Mouse (Mus musculus) left cerebral cortex, adult 6 months (tissue): ENCODE data around the gene Rps6kb1. TPM values are rescaled to one million over a fixed set of nuclear protein-coding genes. Genes with fewer than 3 reads are reported as not detected.

Source experiments
- long read RNA-seq, 2 experiments: library from polyadenylated mRNA; unstranded; transcript quantifications; one replicate each; pipeline ENCODE4 v2.0.0; 2019 to 2020
- polyA plus RNA-seq: library from polyadenylated mRNA; unstranded; fragments of <200 nt; fragmentation: Nextera tagmentation; gene quantifications from 2 replicates; pipeline ENCODE4 v1.2.3, GENCODE M21; 2021

Rps6kb1 gene
- 24.0 and 32.7 TPM in 2 replicates for polyA plus RNA-seq
- long read RNA-seq, experiment 1, full-length matches to known transcripts, result 63 of 114 reads
- long read RNA-seq, experiment 1, partial matches to known transcripts, result 16 of 114 reads
- long read RNA-seq, experiment 1, other reads (novel, unspliced or antisense), result 35 of 114 reads
- long read RNA-seq, experiment 2, full-length matches to known transcripts, result 19 of 58 reads
- long read RNA-seq, experiment 2, partial matches to known transcripts, result 12 of 58 reads
- long read RNA-seq, experiment 2, other reads (novel, unspliced or antisense), result 27 of 58 reads

DNA sequence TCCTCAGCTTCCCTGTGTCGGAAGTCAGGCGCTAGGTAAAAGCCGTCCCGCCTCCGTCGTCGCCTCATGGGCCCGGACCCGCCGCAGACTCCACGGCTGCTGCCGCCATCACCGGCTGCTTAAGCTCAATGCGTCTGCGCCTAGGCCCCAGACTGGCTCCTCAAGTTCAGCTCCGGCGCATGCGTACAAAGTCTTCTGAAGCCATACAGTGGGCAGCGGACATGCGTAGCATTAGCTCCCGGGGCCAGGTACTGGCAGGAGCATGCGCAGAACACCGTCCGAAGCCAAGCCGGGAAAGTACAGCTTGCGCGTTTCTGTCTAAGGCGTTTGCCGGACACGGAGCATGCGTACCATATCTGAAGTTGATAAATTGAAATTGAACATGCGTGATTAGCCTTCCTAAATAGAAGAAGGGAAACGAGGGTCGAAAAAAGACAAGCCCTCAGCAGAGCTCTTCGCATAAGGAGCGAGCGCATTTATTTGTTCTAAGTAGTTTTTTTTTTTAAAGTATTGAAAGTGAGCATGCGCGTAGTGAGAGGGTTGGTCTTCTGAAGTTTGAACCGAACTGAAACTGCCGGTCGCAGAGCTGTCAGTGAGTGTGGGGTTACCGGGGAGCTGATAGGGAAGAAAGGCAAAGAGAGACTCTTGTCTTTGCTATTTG, at the start of gene Rps6kb1, which contains the start of gene Tubd1:
Gene Rps6kb1 (minus strand): TSS at position 167 of the 661 bp plus-strand sequence.
Gene Tubd1 (plus strand): TSS at position 353 of the 661 bp plus-strand sequence.

DNA sequence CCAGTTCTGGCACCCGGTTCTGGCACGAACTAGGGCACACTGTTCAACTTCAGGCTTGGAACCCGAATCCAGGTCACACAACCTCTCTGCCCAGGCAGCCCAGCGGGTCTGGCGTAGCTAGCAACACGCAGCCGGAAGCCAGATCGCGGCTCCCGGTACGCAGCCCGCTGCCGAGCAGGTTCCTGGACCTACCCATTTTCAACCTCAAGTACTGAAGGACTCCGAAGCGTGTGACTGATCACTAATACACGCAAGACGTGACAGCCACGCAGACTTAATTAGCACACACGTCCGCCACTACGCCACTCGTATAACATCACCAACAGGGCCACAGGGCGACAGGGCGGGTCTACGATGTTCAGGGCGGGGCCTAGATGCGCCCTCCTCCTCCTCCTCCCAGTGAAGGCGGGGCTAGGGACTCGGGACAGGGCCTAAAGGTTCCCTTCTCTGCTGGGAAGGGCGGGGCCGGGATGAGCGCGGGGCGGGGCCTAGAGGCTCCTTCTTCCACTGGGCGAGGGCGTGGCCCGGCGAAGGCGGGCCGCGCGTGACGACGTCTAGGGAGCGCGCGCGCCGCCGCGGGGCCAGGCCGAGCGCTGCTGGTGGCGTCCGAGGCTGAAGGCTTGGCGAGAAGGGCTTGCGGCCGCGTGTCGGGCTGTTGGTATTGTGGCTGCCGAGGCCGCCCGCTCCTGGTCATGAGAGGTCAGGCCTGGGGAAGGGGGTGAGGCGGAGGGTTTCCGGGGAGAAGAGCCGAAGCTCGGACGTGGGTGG, 60.3 kb downstream of the Rps6kb1 start, which contains the start of gene Rnft1:
Gene Rnft1 (plus strand): TSS at position 557 of the 768 bp plus-strand sequence.

Other genes starting within 250 kb of the Rps6kb1 start
- 2.5 and 3.4 TPM in 2 replicates for gene Med13, start 187.2 kb downstream of the Rps6kb1 start, polyA plus RNA-seq
- 12.1 and 16.6 TPM in 2 replicates for gene Rnft1, start 60.1 kb downstream of the Rps6kb1 start, polyA plus RNA-seq
- 2.1 and 3.4 TPM in 2 replicates for gene Tubd1, start 186 bp upstream of the Rps6kb1 start, polyA plus RNA-seq
- 146 and 199 TPM in 2 replicates for gene Vmp1, start 139.0 kb upstream of the Rps6kb1 start, polyA plus RNA-seq
- 13.2 and 14.8 TPM in 2 replicates for gene Ptrh2, start 139.2 kb upstream of the Rps6kb1 start, polyA plus RNA-seq
- 81.2 and 85.3 TPM in 2 replicates for gene Cltc, start 212.8 kb upstream of the Rps6kb1 start, polyA plus RNA-seq